Mouse (Mus musculus): Measurements from ENCODE around the gene Xpot.

Xpot gene

GRCm38 (mm10) chr10:121622431-121622830 lies 3.7 kb downstream of the Xpot start:
- WGBS, result 87% methylated on average over 6 of the region's 6 CpGs

- WGBS, result 59% methylated on average over 7 of the region's 7 CpGs
Observed at GRCm38 (mm10) chr10:121615935-121616334, 10.2 kb downstream of the Xpot start.

GRCm38 (mm10) chr10:121615146-121615870 lies 10.8 kb downstream of the Xpot start:
- WGBS, result 96% methylated on average over 13 of the region's 13 CpGs

- WGBS, result 70% methylated on average over 13 of the region's 13 CpGs
Observed at GRCm38 (mm10) chr10:121613570-121613969, 12.6 kb downstream of the Xpot start.

GRCm38 (mm10) chr10:121612448-121612847 lies 13.7 kb downstream of the Xpot start:
- 88% methylated on average over 6 of the region's 6 CpGs for WGBS

DNA sequence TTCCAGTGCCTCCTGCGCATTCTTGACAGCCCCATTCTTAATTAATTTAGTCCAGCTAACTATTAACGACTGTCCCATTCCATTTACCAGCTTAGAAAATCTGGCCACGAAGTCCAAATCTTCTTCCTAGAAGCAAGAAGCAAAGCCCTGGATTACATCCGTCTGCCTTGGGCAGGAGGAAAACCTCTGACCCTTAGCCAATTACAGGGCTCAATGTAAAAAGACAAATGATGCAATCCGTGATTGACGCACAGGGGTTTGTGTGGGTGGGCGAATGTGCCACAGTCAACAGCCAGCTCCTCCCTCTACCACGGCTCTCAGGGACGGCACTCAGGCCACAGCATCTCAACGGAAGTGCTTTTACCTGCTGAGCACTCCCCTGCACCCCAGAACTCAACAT lies 14.5 kb downstream of the Xpot start:
- WGBS, result 76% methylated on average over 10 of the region's 10 CpGs

DNA sequence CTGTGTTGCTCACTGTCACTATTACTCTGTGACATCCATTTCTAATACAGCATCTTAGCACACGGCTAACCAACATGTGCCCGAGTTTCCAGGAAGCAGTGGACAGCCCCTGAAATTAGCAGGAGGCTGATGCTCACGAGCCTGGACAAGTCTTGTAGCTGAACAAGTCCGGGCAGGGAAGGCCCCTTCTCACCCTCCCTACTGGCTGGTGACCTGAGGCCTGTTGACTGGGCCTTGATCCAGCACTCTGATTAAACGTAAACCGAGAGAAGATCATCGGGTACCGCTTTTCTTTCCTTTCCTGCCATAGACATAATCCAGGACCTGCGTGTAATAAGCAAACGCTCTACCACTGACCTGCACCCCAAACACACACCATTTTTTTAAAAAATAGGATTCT lies 18.0 kb downstream of the Xpot start:
- 95% methylated on average over 10 of the region's 10 CpGs for WGBS

GRCm38 (mm10) chr10:121604632-121605344 lies 21.3 kb downstream of the Xpot start:
- WGBS, result 94% methylated on average over 13 of the region's 13 CpGs

- WGBS, result 75% methylated on average over 4 of the region's 4 CpGs
Observed at GRCm38 (mm10) chr10:121603556-121603955, 22.6 kb downstream of the Xpot start.

- 78% methylated on average over 6 of the region's 6 CpGs for WGBS
Observed at GRCm38 (mm10) chr10:121601272-121601671, 24.9 kb downstream of the Xpot start.

GRCm38 (mm10) chr10:121596580-121596979 lies 29.6 kb downstream of the Xpot start:
- 80% methylated on average over 9 of the region's 9 CpGs for WGBS

DNA sequence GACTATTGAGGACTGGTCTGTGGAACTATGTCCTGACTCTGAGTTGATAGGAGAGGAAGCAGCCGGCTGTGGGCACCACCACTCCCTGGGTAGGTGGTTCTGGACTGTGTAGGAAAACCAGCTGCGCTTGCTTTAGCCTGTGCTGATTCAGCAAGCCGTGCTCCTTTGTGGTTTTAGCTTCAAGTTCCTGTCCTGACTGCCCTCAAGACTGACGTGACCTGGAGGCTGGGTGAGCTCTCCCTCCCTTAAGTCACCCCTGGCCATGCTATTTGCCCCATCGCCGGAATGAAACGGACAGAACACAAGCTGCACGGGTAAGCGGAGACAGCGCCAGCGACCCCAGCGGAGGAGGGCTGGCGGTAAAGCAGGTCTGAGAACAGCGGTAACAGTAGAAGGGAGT lies 35.0 kb downstream of the Xpot start:
- WGBS, result 91% methylated on average over 14 of the region's 14 CpGs

GRCm38 (mm10) chr10:121587371-121587840 lies 38.7 kb downstream of the Xpot start:
- WGBS, result 52% methylated on average over 6 of the region's 6 CpGs

- WGBS, result under 1% methylated on average over 58 of the region's 58 CpGs
Observed at GRCm38 (mm10) chr10:121586675-121587370, 39.3 kb downstream of the Xpot start, which contains the start of gene Tbk1. Gene Tbk1, minus strand, starts transcription at chr10:121586787.

GRCm38 (mm10) chr10:121585791-121586642 lies 40.1 kb downstream of the Xpot start:
- WGBS, result 2% methylated on average over 44 of the region's 48 CpGs

DNA sequence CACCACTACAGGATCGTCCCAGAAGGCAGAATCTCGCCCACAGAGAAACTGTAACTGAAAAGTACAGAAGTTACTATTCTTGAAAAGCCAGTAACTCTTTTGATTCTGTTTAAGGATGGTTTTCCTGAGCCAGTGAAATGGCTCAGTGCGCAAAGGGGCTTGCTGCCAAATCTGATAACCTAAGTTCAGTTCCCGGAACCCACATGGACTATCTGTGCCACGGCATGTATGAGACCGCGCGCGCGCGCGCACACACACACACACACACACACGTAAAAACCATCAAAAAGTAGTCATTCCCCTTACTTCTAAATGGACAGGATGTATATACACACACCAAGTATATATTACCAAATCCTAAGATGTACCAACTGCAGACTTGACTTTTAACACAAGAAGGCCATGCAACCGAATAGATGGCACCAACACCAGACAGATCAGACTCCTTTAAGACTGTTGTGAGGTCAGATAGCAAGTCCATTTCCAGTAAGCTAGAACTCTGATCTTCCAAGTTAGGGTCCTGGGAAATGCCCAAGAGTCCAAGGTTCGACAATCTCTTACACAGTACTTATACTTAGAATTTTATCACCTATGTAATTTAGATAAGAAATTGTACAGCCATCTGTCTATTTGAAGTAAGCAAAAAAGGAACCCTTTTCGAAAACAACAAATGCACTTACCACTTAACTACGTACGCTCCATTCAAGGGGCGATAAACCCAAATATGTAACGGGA lies 40.9 kb downstream of the Xpot start:
- 64% methylated on average over 20 of the region's 20 CpGs for WGBS

DNA sequence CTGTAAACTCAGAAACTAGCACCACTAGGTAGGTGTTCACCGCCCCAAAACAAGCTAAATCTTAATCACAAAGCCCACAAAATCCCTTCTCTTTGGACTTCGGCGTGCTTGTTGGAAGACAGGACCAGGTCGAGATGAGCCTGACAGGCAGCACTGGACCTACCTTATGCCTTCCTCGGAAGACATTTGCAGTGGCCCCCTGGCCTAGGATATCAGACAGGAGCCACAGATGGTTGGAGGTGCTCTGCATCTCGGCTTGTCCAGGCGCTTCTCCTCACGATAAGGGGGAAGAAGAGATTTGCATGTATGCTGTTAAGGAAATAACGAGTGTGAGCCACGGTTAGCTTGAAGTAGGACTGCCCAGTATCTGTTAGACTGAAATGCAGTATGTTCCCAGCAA lies 42.1 kb downstream of the Xpot start:
- 81% methylated on average over 10 of the region's 10 CpGs for WGBS

DNA sequence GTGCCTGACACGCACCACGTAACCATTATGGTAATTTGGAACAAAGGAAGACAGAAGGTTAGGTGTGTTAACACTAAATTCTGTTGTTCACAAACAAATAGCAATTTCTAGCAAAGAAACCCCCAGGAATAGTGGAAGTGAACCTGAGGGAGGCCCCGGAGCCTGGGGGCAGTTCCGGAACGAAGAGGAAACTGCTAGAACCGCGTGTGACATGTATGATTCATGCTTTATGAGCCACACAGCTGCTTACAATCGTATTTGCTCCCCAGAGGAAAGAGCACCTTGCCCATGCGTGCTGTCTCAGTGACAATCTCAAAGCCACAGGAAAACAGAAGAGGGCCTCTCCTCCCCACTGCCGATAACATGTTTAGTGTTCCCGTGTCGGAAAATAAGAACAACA lies 43.1 kb downstream of the Xpot start:
- 85% methylated on average over 12 of the region's 12 CpGs for WGBS

DNA sequence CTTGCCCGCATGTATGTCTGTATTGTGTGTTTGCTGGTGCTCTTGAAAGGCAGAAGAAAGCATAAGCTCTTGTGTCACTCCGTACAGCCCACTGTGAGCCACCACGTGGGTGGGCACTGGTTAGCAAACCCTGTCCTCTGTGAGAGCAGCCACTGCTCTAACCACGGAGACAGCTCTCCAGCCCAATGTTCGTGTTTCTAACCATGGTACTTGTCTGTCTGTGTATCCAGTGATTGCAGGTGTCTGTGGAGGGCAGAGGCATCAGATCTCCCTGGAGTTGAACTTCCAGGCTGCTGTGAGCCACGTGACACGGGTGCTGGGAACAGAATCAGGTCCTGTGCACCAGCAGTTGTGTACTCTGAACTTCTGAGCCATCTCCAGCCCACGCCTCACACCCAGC lies 43.8 kb downstream of the Xpot start:
- 91% methylated on average over 8 of the region's 8 CpGs for WGBS

GRCm38 (mm10) chr10:121581405-121581804 lies 44.7 kb downstream of the Xpot start:
- 64% methylated on average over 6 of the region's 6 CpGs for WGBS

GRCm38 (mm10) chr10:121580381-121580780 lies 45.8 kb downstream of the Xpot start:
- WGBS, result 92% methylated on average over 5 of the region's 5 CpGs

Data from cerebral cortex, adult 2 months (tissue).